Mouse (Mus musculus): ENCODE results near the gene D3Ertd751e.
A peak's percentile ranks its signal among the peaks of the same experiment; 100 is the strongest.

D3Ertd751e gene

DNA sequence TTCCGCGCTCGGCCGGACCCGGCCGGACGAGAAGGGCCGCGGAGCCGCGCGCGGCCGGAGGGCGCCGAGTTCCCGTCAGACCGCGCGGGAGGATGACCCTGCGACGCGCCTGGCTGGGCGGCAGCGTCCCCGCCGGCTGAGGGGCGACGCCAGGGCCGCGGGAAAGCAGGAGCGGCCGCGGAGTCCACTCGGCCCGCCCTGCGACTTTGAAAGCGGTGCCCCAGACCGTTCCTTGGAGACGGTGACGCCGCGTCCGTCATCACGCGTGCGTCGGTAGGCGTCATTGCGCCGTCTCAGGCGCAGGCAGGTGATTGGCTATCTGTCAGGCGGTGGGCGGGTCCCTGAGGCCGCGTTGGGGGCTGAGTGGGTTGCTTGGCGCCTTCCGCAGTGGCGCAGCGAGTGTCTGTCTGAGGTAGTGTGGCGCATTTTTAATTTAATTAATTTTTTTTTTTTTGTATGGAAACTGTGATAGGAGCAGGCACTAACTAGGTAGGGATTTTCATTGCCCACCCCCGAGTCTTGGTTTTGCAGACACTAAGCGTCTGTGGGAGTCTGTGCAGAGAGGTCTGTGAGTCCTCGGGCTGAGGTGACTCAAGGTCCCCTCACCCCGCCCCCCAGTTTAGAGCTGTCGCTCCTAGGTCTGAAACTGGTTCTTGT lies at the start of gene D3Ertd751e, which contains the start of gene Sclt1:
TSS of gene D3Ertd751e (plus strand) at position 334 of the 657 bp plus-strand sequence.
TSS of gene Sclt1 (minus strand) at position 237 of the 657 bp plus-strand sequence.
- DNase-seq (ENCODE audit: low read depth, low spot score), result peak; percentile 89

DNA sequence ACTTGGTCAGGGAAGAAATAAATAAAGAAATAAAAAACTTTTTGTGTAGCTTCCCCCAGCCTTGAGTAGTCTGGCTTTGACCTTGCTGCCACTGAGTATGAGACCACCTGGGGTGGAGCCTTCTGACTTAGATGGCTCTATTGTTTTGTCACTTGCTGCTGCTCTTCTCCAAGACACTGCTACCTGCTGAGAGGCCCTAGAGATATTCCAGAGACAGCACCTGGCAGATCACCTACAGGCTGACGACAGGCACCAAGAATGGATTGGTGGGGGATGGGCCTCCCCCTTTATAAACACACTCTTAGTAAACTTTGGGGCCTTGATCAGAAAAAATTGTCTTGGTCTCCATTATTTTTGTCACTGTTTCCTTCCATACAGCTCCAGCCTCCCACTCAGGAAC lies 46.7 kb upstream of the D3Ertd751e start:
- DNase-seq (ENCODE audit: low read depth, low spot score), result peak; percentile 7

DNA sequence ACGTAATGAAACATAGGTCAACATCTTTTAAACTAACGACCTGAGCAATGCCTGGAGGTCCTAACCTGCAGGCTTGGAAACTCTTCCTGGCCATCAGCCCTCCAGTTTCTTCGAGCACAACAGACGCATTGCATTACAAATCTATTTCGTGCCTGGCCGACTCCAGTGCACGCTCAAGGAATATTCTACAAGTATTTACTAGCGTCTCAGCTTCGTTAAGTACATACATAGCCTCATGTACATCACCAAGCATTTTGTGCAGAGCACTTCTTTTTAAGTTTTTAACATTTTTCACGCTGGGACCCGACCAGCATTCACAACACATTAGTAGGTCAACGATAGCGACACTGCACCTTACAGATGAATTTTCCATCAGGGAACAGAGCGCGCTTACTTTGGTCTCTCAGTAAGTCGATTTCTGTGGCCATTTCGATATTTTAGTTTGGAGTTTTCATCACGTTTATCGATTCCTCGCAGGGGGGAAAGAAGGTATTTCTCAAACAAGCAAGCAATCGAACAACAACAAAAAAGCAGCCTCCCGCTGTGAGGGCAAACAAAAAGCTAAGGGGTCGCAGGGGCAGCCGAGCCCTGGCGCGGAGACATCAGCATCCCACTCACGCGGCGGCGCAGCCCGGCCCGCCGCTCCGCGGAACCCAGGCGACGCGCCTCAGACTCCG lies 672 bp upstream of the D3Ertd751e start:
- peak; percentile 13 for DNase-seq (ENCODE audit: low read depth, low spot score)

DNA sequence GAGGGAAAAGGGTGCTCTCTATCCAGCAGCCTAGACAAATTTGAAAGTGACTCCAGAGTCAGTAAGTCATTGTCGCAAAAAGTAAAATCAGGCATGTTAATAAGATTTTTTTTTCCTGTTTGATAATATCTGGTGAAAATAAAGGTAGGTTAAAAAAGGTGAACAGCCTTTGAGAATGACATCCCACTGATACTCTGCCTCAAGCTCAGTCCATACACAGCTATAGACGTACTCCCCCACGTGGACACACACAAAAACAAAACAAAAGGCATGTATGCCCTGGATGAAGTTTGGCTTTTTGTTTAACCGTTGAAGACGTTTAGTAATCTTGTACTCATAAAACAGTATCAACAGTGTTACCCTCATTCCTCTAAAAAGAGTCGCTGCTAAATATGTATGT lies 1.0 kb downstream of the D3Ertd751e start:
- DNase-seq (ENCODE audit: low read depth, low spot score), result no peak

DNA sequence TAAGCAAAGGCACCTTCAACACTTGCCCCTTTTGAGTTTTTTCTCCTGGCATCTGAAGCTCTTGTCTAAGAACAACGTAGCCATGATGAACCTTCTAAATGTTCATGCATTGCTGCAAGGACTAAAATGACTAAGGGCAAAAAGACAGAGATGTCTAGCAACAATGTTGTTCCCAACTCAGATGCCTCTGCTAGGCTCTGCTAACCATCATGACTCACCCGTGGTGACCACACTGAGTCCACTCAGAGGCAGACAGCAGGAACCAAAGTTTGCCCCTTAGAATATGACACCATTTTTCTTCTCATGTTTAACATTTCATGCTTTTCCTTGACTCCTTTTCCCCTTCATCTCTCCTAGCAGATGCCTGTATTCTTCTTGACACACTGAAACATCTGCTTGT lies 12.1 kb downstream of the D3Ertd751e start:
- no peak for DNase-seq (ENCODE audit: low read depth, low spot score)

DNA sequence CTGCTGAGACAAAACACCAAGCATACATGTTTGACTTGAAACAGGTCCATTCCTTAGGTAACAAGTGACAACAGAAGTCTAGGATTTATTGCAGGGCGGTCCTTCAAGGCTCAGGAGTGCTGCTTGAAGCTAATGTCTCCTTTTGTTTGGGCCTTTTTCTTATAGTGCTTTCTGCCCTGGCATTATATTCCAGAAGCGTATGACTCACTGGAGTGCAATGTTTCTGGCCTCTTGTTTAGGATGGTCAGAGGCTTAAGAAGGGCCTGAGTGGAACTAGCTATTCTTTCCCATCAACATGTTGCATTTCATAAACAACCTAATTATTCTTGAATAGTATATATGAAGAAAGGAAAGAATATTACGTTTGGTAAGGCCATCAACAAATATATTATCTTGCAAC lies 19.7 kb downstream of the D3Ertd751e start:
- DNase-seq (ENCODE audit: low read depth, low spot score), result no peak

DNA sequence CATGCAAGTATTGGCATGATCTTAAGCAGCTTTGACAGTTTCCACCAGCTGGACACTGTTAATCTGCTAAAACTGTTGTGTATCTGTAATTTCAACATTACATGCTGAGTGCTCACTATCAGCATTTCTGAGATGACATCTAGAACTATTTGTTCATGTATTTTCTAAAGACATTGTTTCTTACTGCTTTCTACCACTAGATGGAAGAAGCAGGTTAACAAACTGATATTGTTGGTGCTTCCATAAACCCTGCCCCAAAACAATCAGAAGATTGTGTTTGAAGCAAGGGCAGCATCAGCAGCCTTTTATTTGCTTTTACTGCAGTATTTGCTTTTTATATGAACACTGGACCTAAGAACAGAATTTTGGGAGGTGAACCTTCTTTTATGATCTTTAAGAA lies 70.0 kb downstream of the D3Ertd751e start:
- no peak for DNase-seq (ENCODE audit: low read depth, low spot score)

All from WW6 (cell line).